Mouse (Mus musculus): ENCODE data around the gene Usp50. TPM values are rescaled to one million over a fixed set of nuclear protein-coding genes. Genes with fewer than 3 reads are reported as not detected.

The Usp50 gene
- total and polyA plus RNA-seq, 2 experiments from 2014 or later, result 0.11 to 2.0 TPM

DNA sequence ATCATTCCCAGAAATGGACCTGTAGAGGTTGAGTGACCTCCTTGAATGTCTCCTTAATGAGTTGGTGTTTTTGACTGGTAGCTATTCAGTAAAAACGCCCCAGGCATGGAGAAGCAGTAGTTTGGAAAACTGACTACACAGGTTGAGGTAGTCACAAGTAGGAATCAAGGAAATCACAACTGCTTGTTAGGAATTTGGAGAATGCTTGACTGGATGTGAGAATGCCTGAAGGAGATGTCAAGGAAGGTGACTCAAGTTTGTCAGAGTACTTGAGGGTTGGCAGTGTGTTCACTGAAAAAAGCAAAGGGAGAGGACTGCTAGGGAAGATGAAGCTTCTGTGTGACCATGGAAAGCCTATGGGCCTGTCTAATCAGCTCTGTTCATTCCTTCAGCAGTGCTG, 105.9 kb downstream of the Usp50 start:
- Histone ChIP-seq H3K4me1 (ENCODE audit: insufficient read depth, low read length) (peaks cover 10% of the 10 kb centered on the region; the same call in 1 of the 2 replicates), H3K9me3 (ENCODE audit: low read length) (no peaks in the 10 kb centered on the region), H3K27me3 (ENCODE audit: insufficient read depth, low read length) (no peaks in the 10 kb centered on the region), H3K36me3 (ENCODE audit: insufficient read depth, low read length) (no peaks in the 10 kb centered on the region), H3K9ac (replicated peaks; ENCODE audit: low read length, poor library complexity, severe bottlenecking) (no peak overlapping the region), H3K4me3 (ENCODE audit: low read depth, low read length) (no peak overlapping the region), H3K27ac (ENCODE audit: low read depth, low read length) (no peak overlapping the region), H3K4me2 (ENCODE audit: low read depth, low read length, poor library complexity, severe bottlenecking) (no peak overlapping the region)
- 98% methylated on average over 1 of the region's 1 CpGs for WGBS
- no peak for ATAC-seq (ENCODE audit: low FRiP score)
- no peak for TF ChIP-seq CTCF (IDR thresholded peaks at IDR 0.05)
- no peak for DNase-seq (ENCODE audit: low spot score)

DNA sequence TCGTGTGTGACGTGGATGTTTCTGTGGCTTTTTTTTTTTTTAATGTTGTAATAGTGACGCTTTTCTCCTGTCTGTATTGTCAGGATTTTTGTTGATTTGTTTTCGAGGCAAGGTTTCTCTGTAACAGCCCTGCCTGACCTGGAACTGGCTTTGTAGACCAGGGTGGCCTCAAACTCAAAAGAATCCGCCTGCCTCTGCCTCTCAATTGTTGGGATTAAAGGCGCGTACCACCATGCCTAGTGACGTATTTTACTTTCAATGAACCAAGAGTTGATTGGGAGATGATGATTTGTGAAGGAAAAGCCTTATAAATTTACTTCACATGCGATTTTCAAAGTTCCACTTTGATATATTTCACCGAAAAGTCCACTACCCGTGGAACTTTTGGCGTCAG, 107.2 kb downstream of the Usp50 start, which contains the start of gene Gabpb1:
TSS of gene Gabpb1 (minus strand) at position 216 of the 394 bp plus-strand sequence.
- Histone ChIP-seq H3K4me2 (ENCODE audit: low read depth, low read length, poor library complexity, severe bottlenecking) (peak within 1 kb of the TSS; percentile 72), H3K27ac (ENCODE audit: low read depth, low read length) (peak within 1 kb of the TSS; percentile 100), H3K9ac (replicated peaks; ENCODE audit: low read length, poor library complexity, severe bottlenecking) (peak within 1 kb of the TSS; percentile 98), H3K27me3 (ENCODE audit: insufficient read depth, low read length) (no peaks in the 10 kb centered on the region), H3K4me1 (ENCODE audit: insufficient read depth, low read length) (peaks cover 10% of the 10 kb centered on the region; the same call in 1 of the 2 replicates), H3K36me3 (ENCODE audit: insufficient read depth, low read length) (no peaks in the 10 kb centered on the region), H3K9me3 (ENCODE audit: low read length) (no peaks in the 10 kb centered on the region), H3K4me3 (ENCODE audit: low read depth, low read length) (peak within 1 kb of the TSS; percentile 94)
- ATAC-seq (ENCODE audit: low FRiP score) (no peak), DNase-seq (ENCODE audit: low spot score) (no peak)
- no peak for TF ChIP-seq CTCF (IDR thresholded peaks at IDR 0.05)
- WGBS, result 26% methylated on average over 12 of the region's 12 CpGs

DNA sequence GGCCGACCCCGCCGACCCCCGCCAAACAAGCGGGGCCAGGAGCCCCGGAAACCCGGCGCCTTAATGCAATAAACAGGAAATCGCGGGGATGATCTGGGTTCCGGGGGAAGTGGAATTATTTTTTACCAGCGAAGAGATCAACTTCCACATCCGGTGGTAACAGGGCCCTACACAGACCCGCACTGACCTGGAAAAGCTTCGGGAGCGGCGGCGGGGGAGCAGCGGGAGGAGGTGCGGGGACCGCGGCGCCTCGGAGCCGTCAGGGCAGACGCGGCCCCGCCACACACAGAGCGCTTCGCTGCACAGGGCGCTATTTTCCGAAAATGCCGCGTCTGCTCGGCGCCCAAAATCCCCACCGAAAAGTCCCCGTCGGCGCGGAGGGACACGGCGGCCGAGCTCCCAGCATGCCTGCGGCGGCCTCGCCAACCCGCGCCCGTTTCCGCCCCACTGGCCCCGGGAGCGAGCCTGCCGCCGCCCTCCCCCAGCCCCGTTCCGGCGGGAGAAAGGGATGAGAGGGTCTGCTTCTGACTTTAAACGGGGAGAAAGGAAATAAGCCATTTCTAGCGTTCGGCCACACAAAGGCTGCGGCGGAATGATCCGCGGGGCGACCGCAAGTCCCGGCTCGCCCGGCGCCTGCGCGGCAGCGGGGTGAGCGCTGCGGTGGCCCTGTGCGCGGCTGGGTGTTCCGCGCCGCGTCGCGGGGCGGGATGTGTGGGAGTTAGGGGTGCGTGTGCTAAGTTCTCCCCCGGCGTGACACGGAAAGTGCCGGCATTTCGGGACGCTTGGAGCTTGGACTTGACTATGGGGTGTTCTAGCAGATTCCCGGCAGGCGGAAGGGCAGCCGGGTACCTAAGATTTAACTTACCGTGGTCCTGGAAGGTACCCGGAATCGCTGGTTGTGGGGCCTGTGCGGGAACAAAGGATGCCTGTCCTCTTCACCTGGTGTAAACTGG, 107.8 kb downstream of the Usp50 start:
- TF ChIP-seq CTCF (IDR thresholded peaks at IDR 0.05), result no peak
- peak overlapping the region; percentile 94 for H3K4me3 ChIP-seq (ENCODE audit: low read depth, low read length)
- DNase-seq (ENCODE audit: low spot score), result peak; percentile 94
- WGBS, result under 1% methylated on average over 99 of the region's 99 CpGs
- H3K27me3 ChIP-seq (ENCODE audit: insufficient read depth, low read length), result no peaks in the 10 kb centered on the region
- no peaks in the 10 kb centered on the region for H3K36me3 ChIP-seq (ENCODE audit: insufficient read depth, low read length)
- no peaks in the 10 kb centered on the region for H3K9me3 ChIP-seq (ENCODE audit: low read length)
- H3K4me1 ChIP-seq (ENCODE audit: insufficient read depth, low read length), result peaks cover 10% of the 10 kb centered on the region; the same call in 1 of the 2 replicates
- peak overlapping the region; percentile 100 for H3K27ac ChIP-seq (ENCODE audit: low read depth, low read length)
- H3K4me2 ChIP-seq (ENCODE audit: low read depth, low read length, poor library complexity, severe bottlenecking), result peak overlapping the region; percentile 72
- peak; percentile 91 for ATAC-seq (ENCODE audit: low FRiP score)
- peak overlapping the region; percentile 98 for H3K9ac ChIP-seq (replicated peaks; ENCODE audit: low read length, poor library complexity, severe bottlenecking)

DNA sequence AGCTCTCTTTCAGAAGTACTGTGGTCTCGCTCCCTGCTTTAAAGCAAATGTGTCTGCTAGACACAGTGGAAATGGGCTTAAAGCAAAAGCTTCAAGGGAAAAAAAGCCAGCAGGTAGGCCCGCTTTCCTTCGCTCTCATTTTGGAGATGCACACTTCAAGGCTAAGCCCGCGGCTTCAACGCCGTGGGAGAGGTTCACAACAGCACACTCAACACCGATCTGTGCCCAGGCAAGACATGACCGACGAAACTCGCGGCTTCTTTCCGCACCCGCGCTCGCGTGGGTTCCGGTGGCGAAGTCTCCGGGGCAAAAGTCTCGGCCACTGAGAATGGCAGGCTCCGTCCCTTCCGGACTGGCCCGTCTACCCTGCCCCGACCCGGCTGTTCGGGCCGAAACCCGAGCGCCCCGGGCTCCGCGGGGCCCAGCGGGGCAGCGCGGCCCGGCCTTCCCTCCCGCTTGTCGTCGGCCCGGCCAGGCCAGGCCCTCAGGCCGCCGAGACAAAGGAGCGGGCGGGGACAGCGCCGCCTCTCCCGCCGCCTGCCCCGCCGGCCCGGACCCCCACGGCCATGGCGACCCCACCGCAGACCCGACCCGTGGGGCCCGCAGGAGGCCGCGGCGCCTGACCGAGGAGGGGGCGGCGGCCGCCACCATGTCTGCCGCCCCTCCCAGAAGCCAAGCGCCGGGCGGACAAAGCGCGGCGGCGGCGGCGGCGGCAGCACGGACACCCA, 108.7 kb downstream of the Usp50 start:
- peak; percentile 60 for ATAC-seq (ENCODE audit: low FRiP score)
- Histone ChIP-seq H3K9me3 (ENCODE audit: low read length) (no peaks in the 10 kb centered on the region), H3K4me2 (ENCODE audit: low read depth, low read length, poor library complexity, severe bottlenecking) (peak overlapping the region; percentile 72), H3K27me3 (ENCODE audit: insufficient read depth, low read length) (no peaks in the 10 kb centered on the region), H3K27ac (ENCODE audit: low read depth, low read length) (peak overlapping the region; percentile 100), H3K4me3 (ENCODE audit: low read depth, low read length) (peak overlapping the region; percentile 94), H3K4me1 (ENCODE audit: insufficient read depth, low read length) (peaks cover 10% of the 10 kb centered on the region; the same call in 1 of the 2 replicates), H3K36me3 (ENCODE audit: insufficient read depth, low read length) (no peaks in the 10 kb centered on the region), H3K9ac (replicated peaks; ENCODE audit: low read length, poor library complexity, severe bottlenecking) (peak overlapping the region; percentile 98)
- peak; percentile 36 for DNase-seq (ENCODE audit: low spot score)
- no peak for TF ChIP-seq CTCF (IDR thresholded peaks at IDR 0.05)
- WGBS, result under 1% methylated on average over 71 of the region's 77 CpGs

DNA sequence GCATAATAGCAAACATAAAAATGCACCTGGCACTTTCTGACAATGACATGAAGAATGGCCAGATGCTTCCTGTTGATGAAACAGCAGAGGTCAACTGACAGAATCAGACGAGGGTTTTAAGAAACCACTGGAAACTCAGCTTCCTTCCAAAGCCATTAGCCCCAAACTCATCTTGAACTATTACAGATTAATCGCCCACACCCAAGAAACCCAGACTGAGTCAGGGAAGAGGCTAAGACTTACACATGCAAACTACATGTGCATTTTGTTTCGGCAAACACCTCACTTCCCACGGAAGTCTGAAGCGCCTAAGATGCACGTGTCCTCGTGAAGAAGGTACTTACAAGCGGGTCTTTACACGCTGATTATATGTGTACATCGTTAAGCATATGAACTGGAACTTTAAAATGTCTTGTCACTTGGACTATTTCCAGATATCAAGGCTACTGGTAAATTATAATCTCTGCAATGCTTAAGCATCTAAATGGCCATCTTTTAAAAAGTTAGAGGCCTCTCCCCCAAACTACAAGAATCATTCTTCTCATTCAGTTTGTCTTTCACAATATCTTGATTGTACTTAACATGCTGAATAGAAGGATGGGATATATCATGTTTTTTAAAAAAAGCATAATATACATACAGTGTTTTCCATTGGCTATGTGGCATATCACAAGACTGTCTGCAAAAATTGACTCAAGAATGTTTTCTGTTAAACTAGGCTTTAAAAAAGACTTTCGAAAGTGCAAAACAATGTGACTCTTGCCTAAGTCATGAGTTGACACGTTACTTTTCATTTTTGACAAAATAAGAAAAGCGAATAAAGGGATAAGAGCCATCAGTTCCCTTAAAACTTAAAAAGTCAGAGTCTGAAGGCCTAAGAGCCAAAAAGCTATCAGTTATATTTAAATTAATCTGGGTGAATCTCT, 109.7 kb downstream of the Usp50 start:
- no peak for ATAC-seq (ENCODE audit: low FRiP score)
- peak overlapping the region; percentile 100 for H3K27ac ChIP-seq (ENCODE audit: low read depth, low read length)
- H3K9ac ChIP-seq (replicated peaks; ENCODE audit: low read length, poor library complexity, severe bottlenecking), result peak overlapping the region; percentile 98
- H3K9me3 ChIP-seq (ENCODE audit: low read length), result no peaks in the 10 kb centered on the region
- H3K27me3 ChIP-seq (ENCODE audit: insufficient read depth, low read length), result no peaks in the 10 kb centered on the region
- peak overlapping the region; percentile 94 for H3K4me3 ChIP-seq (ENCODE audit: low read depth, low read length)
- peaks cover 10% of the 10 kb centered on the region; the same call in 1 of the 2 replicates for H3K4me1 ChIP-seq (ENCODE audit: insufficient read depth, low read length)
- peak overlapping the region; percentile 72 for H3K4me2 ChIP-seq (ENCODE audit: low read depth, low read length, poor library complexity, severe bottlenecking)
- 62% methylated on average over 13 of the region's 13 CpGs for WGBS
- TF ChIP-seq CTCF (IDR thresholded peaks at IDR 0.05), result no peak
- H3K36me3 ChIP-seq (ENCODE audit: insufficient read depth, low read length), result no peaks in the 10 kb centered on the region
- DNase-seq (ENCODE audit: low spot score), result no peak

Data from midbrain, postnatal 0 days (tissue).